Mouse (Mus musculus): ENCODE data around the gene Ccdc30. TPM values are rescaled to one million over a fixed set of nuclear protein-coding genes. Genes with fewer than 3 reads are reported as not detected.
"Not testable (repeated sequence)": the region's sequence is repeated elsewhere in the genome, so short reads cannot be mapped to it uniquely, and the experiment has no call there.

Ccdc30 gene
- polyA plus RNA-seq, 1 experiment from 2014 or later = 20.6 TPM

GRCm38 (mm10) chr4:119292771-119293573 lies 122.3 kb downstream of the Ccdc30 start:
- ATAC-seq (ENCODE audit: low FRiP score, low TSS enrichment) (no peak), DNase-seq (peak; percentile 81)
- Histone ChIP-seq H3K27ac (replicated peaks; ENCODE audit: low read depth, low read length) (peak overlapping the region; percentile 87), H3K4me1 (ENCODE audit: control insufficient read depth, insufficient read depth, low read length) (peaks cover 17% of the 10 kb centered on the region), H3K27me3 (ENCODE audit: control insufficient read depth, insufficient read depth, low read length) (no peaks in the 10 kb centered on the region), H3K4me2 (ENCODE audit: low read length) (peak overlapping the region; percentile 72), H3K9me3 (ENCODE audit: control insufficient read depth, low read length) (no peaks in the 10 kb centered on the region), H3K4me3 (replicated peaks; ENCODE audit: low read depth, low read length) (peak overlapping the region; percentile 93), H3K9ac (replicated peaks; ENCODE audit: low read length) (peak overlapping the region; percentile 85), H3K36me3 (ENCODE audit: control insufficient read depth, insufficient read depth, low read length) (peaks cover 8% of the 10 kb centered on the region; the same call in 1 of the 2 replicates)
- 1% methylated on average over 24 of the region's 24 CpGs for WGBS

GRCm38 (mm10) chr4:119291921-119292320 lies 123.4 kb downstream of the Ccdc30 start:
- H3K4me2 ChIP-seq (ENCODE audit: low read length) = peak overlapping the region; percentile 72
- H3K9me3 ChIP-seq (ENCODE audit: control insufficient read depth, low read length) = no peaks in the 10 kb centered on the region
- 91% methylated on average over 1 of the region's 1 CpGs for WGBS
- H3K4me1 ChIP-seq (ENCODE audit: control insufficient read depth, insufficient read depth, low read length) = peaks cover 19% of the 10 kb centered on the region
- DNase-seq (no peak), ATAC-seq (ENCODE audit: low FRiP score, low TSS enrichment) (no peak)
- peak overlapping the region; percentile 85; the same call in 1 of the 2 replicates for H3K9ac ChIP-seq (replicated peaks; ENCODE audit: low read length)
- H3K27me3 ChIP-seq (ENCODE audit: control insufficient read depth, insufficient read depth, low read length) = no peaks in the 10 kb centered on the region
- H3K4me3 ChIP-seq (replicated peaks; ENCODE audit: low read depth, low read length) = peak overlapping the region; percentile 93
- H3K36me3 ChIP-seq (ENCODE audit: control insufficient read depth, insufficient read depth, low read length) = peaks cover 8% of the 10 kb centered on the region; the same call in 1 of the 2 replicates
- no peak overlapping the region for H3K27ac ChIP-seq (replicated peaks; ENCODE audit: low read depth, low read length)

GRCm38 (mm10) chr4:119285336-119285735 lies 130.0 kb downstream of the Ccdc30 start:
- Histone ChIP-seq H3K4me2 (ENCODE audit: low read length) (no peak overlapping the region), H3K9ac (replicated peaks; ENCODE audit: low read length) (no peak overlapping the region), H3K4me3 (replicated peaks; ENCODE audit: low read depth, low read length) (no peak overlapping the region), H3K4me1 (ENCODE audit: control insufficient read depth, insufficient read depth, low read length) (peaks cover 6% of the 10 kb centered on the region; the same call in 1 of the 2 replicates), H3K9me3 (ENCODE audit: control insufficient read depth, low read length) (no peaks in the 10 kb centered on the region), H3K36me3 (ENCODE audit: control insufficient read depth, insufficient read depth, low read length) (peaks cover 47% of the 10 kb centered on the region), H3K27ac (replicated peaks; ENCODE audit: low read depth, low read length) (no peak overlapping the region), H3K27me3 (ENCODE audit: control insufficient read depth, insufficient read depth, low read length) (no peaks in the 10 kb centered on the region)
- DNase-seq = no peak
- 93% methylated on average over 2 of the region's 2 CpGs for WGBS
- ATAC-seq (ENCODE audit: low FRiP score, low TSS enrichment) = no peak

GRCm38 (mm10) chr4:119284861-119285260 lies 130.5 kb downstream of the Ccdc30 start:
- Histone ChIP-seq H3K4me1 (ENCODE audit: control insufficient read depth, insufficient read depth, low read length) (peaks cover 4% of the 10 kb centered on the region; the same call in 1 of the 2 replicates), H3K4me2 (ENCODE audit: low read length) (no peak overlapping the region), H3K27me3 (ENCODE audit: control insufficient read depth, insufficient read depth, low read length) (no peaks in the 10 kb centered on the region), H3K4me3 (replicated peaks; ENCODE audit: low read depth, low read length) (no peak overlapping the region), H3K9me3 (ENCODE audit: control insufficient read depth, low read length) (no peaks in the 10 kb centered on the region), H3K27ac (replicated peaks; ENCODE audit: low read depth, low read length) (no peak overlapping the region), H3K36me3 (ENCODE audit: control insufficient read depth, insufficient read depth, low read length) (peaks cover 51% of the 10 kb centered on the region), H3K9ac (replicated peaks; ENCODE audit: low read length) (no peak overlapping the region)
- DNase-seq (no peak), ATAC-seq (ENCODE audit: low FRiP score, low TSS enrichment) (no peak)
- WGBS = 92% methylated on average over 1 of the region's 1 CpGs

DNA sequence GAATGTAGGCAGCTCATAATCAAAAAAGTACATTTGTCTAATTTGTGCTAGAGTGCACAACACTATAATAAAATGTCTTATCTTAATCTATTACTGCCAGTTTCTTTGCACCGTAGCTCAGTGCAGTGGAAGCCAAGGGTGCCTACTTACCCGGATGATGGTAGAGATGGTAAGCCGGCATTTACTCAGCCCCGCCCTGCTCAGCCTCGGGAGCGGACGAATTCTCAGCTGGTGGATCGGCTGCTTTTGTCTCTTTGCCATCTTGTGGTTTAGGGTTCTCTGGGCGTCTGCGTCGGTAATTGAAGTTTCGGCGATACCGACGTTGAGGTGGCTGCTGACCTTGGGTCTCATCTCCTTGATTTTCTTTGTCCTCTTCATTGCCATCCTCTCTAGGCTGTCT lies 136.5 kb downstream of the Ccdc30 start:
- H3K27ac ChIP-seq (replicated peaks; ENCODE audit: low read depth, low read length); ATAC-seq (ENCODE audit: low FRiP score, low TSS enrichment); H3K4me1 ChIP-seq (ENCODE audit: control insufficient read depth, insufficient read depth, low read length); DNase-seq; H3K9me3 ChIP-seq (ENCODE audit: control insufficient read depth, low read length); H3K4me2 ChIP-seq (ENCODE audit: low read length); H3K27me3 ChIP-seq (ENCODE audit: control insufficient read depth, insufficient read depth, low read length); H3K4me3 ChIP-seq (replicated peaks; ENCODE audit: low read depth, low read length); H3K9ac ChIP-seq (replicated peaks; ENCODE audit: low read length): not testable (repeated sequence)
- peaks cover 90% of the 10 kb centered on the region for H3K36me3 ChIP-seq (ENCODE audit: control insufficient read depth, insufficient read depth, low read length)
- WGBS = 91% methylated on average over 15 of the region's 15 CpGs

GRCm38 (mm10) chr4:119275726-119276125 lies 139.6 kb downstream of the Ccdc30 start:
- DNase-seq (no peak), ATAC-seq (ENCODE audit: low FRiP score, low TSS enrichment) (no peak)
- Histone ChIP-seq H3K9me3 (ENCODE audit: control insufficient read depth, low read length) (no peaks in the 10 kb centered on the region), H3K4me2 (ENCODE audit: low read length) (no peak overlapping the region), H3K4me3 (replicated peaks; ENCODE audit: low read depth, low read length) (no peak overlapping the region), H3K27ac (replicated peaks; ENCODE audit: low read depth, low read length) (no peak overlapping the region), H3K4me1 (ENCODE audit: control insufficient read depth, insufficient read depth, low read length) (no peaks in the 10 kb centered on the region), H3K27me3 (ENCODE audit: control insufficient read depth, insufficient read depth, low read length) (no peaks in the 10 kb centered on the region), H3K36me3 (ENCODE audit: control insufficient read depth, insufficient read depth, low read length) (peaks cover 90% of the 10 kb centered on the region), H3K9ac (replicated peaks; ENCODE audit: low read length) (no peak overlapping the region)
- WGBS = 83% methylated on average over 2 of the region's 2 CpGs

GRCm38 (mm10) chr4:119275226-119275625 lies 140.1 kb downstream of the Ccdc30 start:
- Histone ChIP-seq H3K9ac (replicated peaks; ENCODE audit: low read length) (no peak overlapping the region), H3K27ac (replicated peaks; ENCODE audit: low read depth, low read length) (no peak overlapping the region), H3K9me3 (ENCODE audit: control insufficient read depth, low read length) (no peaks in the 10 kb centered on the region), H3K36me3 (ENCODE audit: control insufficient read depth, insufficient read depth, low read length) (peaks cover 92% of the 10 kb centered on the region), H3K27me3 (ENCODE audit: control insufficient read depth, insufficient read depth, low read length) (no peaks in the 10 kb centered on the region), H3K4me3 (replicated peaks; ENCODE audit: low read depth, low read length) (no peak overlapping the region), H3K4me2 (ENCODE audit: low read length) (no peak overlapping the region), H3K4me1 (ENCODE audit: control insufficient read depth, insufficient read depth, low read length) (no peaks in the 10 kb centered on the region)
- 88% methylated on average over 2 of the region's 2 CpGs for WGBS
- DNase-seq = no peak
- ATAC-seq (ENCODE audit: low FRiP score, low TSS enrichment) = no peak

DNA sequence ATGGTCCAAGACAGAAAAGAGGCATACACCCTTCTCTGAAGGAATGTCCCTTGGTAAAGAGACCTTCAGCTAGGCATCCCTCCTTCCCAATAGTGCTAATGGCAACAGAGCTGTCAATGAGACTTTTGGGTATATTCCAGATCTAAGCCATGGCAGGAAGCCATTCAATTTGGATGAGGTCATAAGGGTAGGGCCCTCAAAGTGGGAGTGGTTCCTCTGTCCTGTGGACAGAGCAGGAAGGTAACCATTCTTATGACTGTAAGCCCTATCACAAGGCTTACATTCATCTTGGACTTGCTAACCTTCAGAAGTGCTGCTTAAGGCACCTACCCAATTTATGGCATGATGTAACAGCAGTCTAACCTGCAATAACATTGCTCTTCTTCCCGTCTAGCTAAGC lies 140.7 kb downstream of the Ccdc30 start:
- no peaks in the 10 kb centered on the region for H3K4me1 ChIP-seq (ENCODE audit: control insufficient read depth, insufficient read depth, low read length)

More for the DNA sequence above, 140.7 kb downstream of the Ccdc30 start:
- Histone ChIP-seq H3K9me3 (ENCODE audit: control insufficient read depth, low read length) (no peaks in the 10 kb centered on the region), H3K4me3 (replicated peaks; ENCODE audit: low read depth, low read length) (no peak overlapping the region), H3K36me3 (ENCODE audit: control insufficient read depth, insufficient read depth, low read length) (peaks cover 91% of the 10 kb centered on the region), H3K27me3 (ENCODE audit: control insufficient read depth, insufficient read depth, low read length) (no peaks in the 10 kb centered on the region), H3K4me2 (ENCODE audit: low read length) (no peak overlapping the region), H3K27ac (replicated peaks; ENCODE audit: low read depth, low read length) (no peak overlapping the region), H3K9ac (replicated peaks; ENCODE audit: low read length) (no peak overlapping the region)
- WGBS = 85% methylated on average over 1 of the region's 1 CpGs
- DNase-seq (no peak), ATAC-seq (ENCODE audit: low FRiP score, low TSS enrichment) (no peak)

Data from midbrain, embryonic 14.5 days (tissue).